Comparison of ENCODE assay signal across 7 mouse cellular contexts in genomic region chr10:128376455-128377211, GRCm38 (mm10). TPM values are rescaled to one million over a fixed set of nuclear protein-coding genes. Genes with fewer than 3 reads are reported as not detected.
DNase-seq lines count a peak whose midpoint lies in the region; ATAC-seq lines count a peak whose summit lies in the region.

Gene Ankrd52, plus strand, starts transcription at chr10:128377115.

- peak; percentile 95 for DNase-seq in adrenal gland, postnatal 10 days
- DNase-seq in embryo, embryonic 11.5 days (ENCODE audit: low read depth, low spot score): peak; percentile 68
- DNase-seq in gonadal fat pad, adult 2 months (ENCODE audit: low read depth): no peak
- DNase-seq in limb, embryonic 10.5 days (ENCODE audit: low spot score): peak; percentile 88
- peak; percentile 86 for DNase-seq in spleen, adult 12 weeks (ENCODE audit: low spot score)

- peaks cover 13% of the 10 kb centered on the region for H3K4me1 ChIP-seq in intestine, embryonic 16.5 days (ENCODE audit: control insufficient read depth, insufficient read depth, low read length)
- peaks cover 27% of the 10 kb centered on the region for H3K4me1 ChIP-seq in limb, embryonic 10.5 days
- H3K4me1 ChIP-seq in midbrain, embryonic 12.5 days: peaks cover 25% of the 10 kb centered on the region

- under 1% methylated on average over 69 of the region's 73 CpGs for WGBS in intestine, embryonic 16.5 days
- under 1% methylated on average over 72 of the region's 73 CpGs for WGBS in limb, embryonic 10.5 days
- WGBS in midbrain, embryonic 12.5 days: under 1% methylated on average over 55 of the region's 73 CpGs

- H3K27me3 ChIP-seq in intestine, embryonic 16.5 days (replicated peaks; ENCODE audit: control insufficient read depth, insufficient read depth, low read length): no peaks in the 10 kb centered on the region
- no peaks in the 10 kb centered on the region for H3K27me3 ChIP-seq in limb, embryonic 10.5 days (ENCODE audit: low read depth, poor library complexity, severe bottlenecking)
- no peaks in the 10 kb centered on the region for H3K27me3 ChIP-seq in midbrain, embryonic 12.5 days

- H3K4me3 ChIP-seq in intestine, embryonic 16.5 days (ENCODE audit: low read length): peak within 1 kb of the TSS; percentile 75
- peak within 1 kb of the TSS; percentile 99 for H3K4me3 ChIP-seq in limb, embryonic 10.5 days
- peak within 1 kb of the TSS; percentile 99 for H3K4me3 ChIP-seq in midbrain, embryonic 12.5 days

- H3K4me2 ChIP-seq in intestine, embryonic 16.5 days (ENCODE audit: low read depth, low read length): peak within 1 kb of the TSS; percentile 85
- peak within 1 kb of the TSS; percentile 69 for H3K4me2 ChIP-seq in midbrain, embryonic 12.5 days (replicated peaks)

- peak within 1 kb of the TSS; percentile 93 for H3K27ac ChIP-seq in intestine, embryonic 16.5 days (ENCODE audit: low read length)
- peak within 1 kb of the TSS; percentile 96 for H3K27ac ChIP-seq in limb, embryonic 10.5 days
- peak within 1 kb of the TSS; percentile 97 for H3K27ac ChIP-seq in midbrain, embryonic 12.5 days (replicated peaks)

- ATAC-seq in intestine, embryonic 16.5 days: peak; percentile 95
- ATAC-seq in midbrain, embryonic 12.5 days (ENCODE audit: low FRiP score, low read depth): peak; percentile 92

- H3K9ac ChIP-seq in intestine, embryonic 16.5 days (ENCODE audit: low read depth, low read length): peak within 1 kb of the TSS; percentile 99
- H3K9ac ChIP-seq in midbrain, embryonic 12.5 days (replicated peaks): peak within 1 kb of the TSS; percentile 99

- H3K36me3 ChIP-seq in intestine, embryonic 16.5 days (ENCODE audit: control insufficient read depth, insufficient read depth, low read length): peaks cover under 1% of the 10 kb centered on the region
- peaks cover 45% of the 10 kb centered on the region for H3K36me3 ChIP-seq in limb, embryonic 10.5 days
- H3K36me3 ChIP-seq in midbrain, embryonic 12.5 days: peaks cover 28% of the 10 kb centered on the region

- no peaks in the 10 kb centered on the region for H3K9me3 ChIP-seq in intestine, embryonic 16.5 days (ENCODE audit: control insufficient read depth, low read length)
- H3K9me3 ChIP-seq in limb, embryonic 10.5 days (replicated peaks): no peaks in the 10 kb centered on the region
- H3K9me3 ChIP-seq in midbrain, embryonic 12.5 days: peaks cover 4% of the 10 kb centered on the region; the same call in 1 of the 2 replicates

RNA-seq across cellular contexts. Expression of gene Ankrd52, which starts in this region (rescaled TPM):
- total RNA-seq in adrenal gland, postnatal 10 days (2021): 10 to 100 TPM; 53.3 to 57.8 TPM
- 27.4 and 35.1 TPM in 2 replicates for polyA plus RNA-seq in gonadal fat pad, adult 2 months (2012; rRNA removed)
- 6.7 and 7.2 TPM in 2 replicates for polyA plus RNA-seq in intestine, embryonic 16.5 days (2015; fragmentation: Nextera tagmentation; extraction: Ambion mirVana)
- polyA plus RNA-seq in limb, embryonic 10.5 days (2016; fragmentation: Nextera tagmentation; extraction: Ambion mirVana): 15.9 and 16.5 TPM in 2 replicates
- 12.9 and 13.5 TPM in 2 replicates for polyA plus RNA-seq in midbrain, embryonic 12.5 days (2016; fragmentation: Nextera tagmentation; extraction: Ambion mirVana)
